Mouse (Mus musculus) kidney, adult 2 months (tissue): ENCODE measurements around the gene Dner.

ENCODE experiments used
- CTCF ChIP-seq: fragments of 200-500 bp; conservative IDR thresholded peaks from 2 replicates; pipeline ENCODE4 v1.5.1; 2011; ENCODE audit warnings: low read depth, mild to moderate bottlenecking, control low read depth, low read length, moderate library complexity, mixed read lengths; ENCODE audit not compliant: insufficient read depth, insufficient read length
- POLR2A ChIP-seq: fragments of 200-500 bp; IDR thresholded peaks from one replicate; pipeline ENCODE4 v1.6.1; 2011; ENCODE audit warnings: low read depth, low read length, control low read depth

DNA sequence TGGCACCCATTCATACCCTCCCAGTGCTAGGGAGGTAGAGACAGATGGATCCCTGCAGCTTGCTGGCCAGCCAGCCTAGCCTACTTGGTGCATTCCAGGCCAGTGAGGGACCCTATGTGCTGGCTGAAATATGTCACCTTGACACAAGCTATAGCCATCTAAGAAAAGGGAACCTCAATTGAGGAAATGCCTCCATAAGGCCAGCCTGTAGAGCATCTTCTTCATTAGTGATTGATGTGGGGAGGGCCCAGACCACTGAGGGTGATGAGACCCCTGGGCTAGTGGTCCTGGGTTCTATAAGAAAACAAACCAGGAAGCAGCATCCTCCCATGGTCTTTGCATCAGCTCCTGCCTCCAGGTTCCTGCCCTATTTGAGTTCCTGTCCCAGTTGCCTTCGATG is 274.2 kb downstream of the Dner start:
- TF ChIP-seq POLR2A: no peak
- no peak for TF ChIP-seq CTCF
